11 mouse cellular contexts compared by ENCODE assay signal in genomic region chr2:12716124-12717012, GRCm38 (mm10).
A peak's percentile ranks its signal among the peaks of the same experiment; 100 is the strongest.
DNase-seq lines count a peak whose midpoint lies in the region; ATAC-seq lines count a peak whose summit lies in the region.
"Had no signal": no experiment of that assay in that cellular context is flagged by ENCODE, and none has a peak within 500 bp of the region (broad histone marks: within the 10 kb centered on the region; RNA-seq: fewer than 3 reads in every experiment).

No protein-coding gene starts in this region.

- WGBS in limb, embryonic 12.5 days: 51% methylated on average over 3 of the region's 3 CpGs
- 70% methylated on average over 3 of the region's 3 CpGs for WGBS in limb, embryonic 10.5 days
- WGBS in embryonic facial prominence, embryonic 15.5 days: 36% methylated on average over 3 of the region's 3 CpGs
- 17% methylated on average over 3 of the region's 3 CpGs for WGBS in neural tube, embryonic 14.5 days

- H3K4me3 ChIP-seq in limb, embryonic 12.5 days (replicated peaks): no peak overlapping the region
- no peak overlapping the region for H3K4me3 ChIP-seq in limb, embryonic 10.5 days
- H3K4me3 ChIP-seq in embryonic facial prominence, embryonic 15.5 days (replicated peaks): no peak overlapping the region
- H3K4me3 ChIP-seq in neural tube, embryonic 14.5 days (ENCODE audit: low read depth, low read length): no peak overlapping the region
- H3K4me3 ChIP-seq: heart, embryonic 15.5 days had no signal

- H3K4me1 ChIP-seq in limb, embryonic 12.5 days (replicated peaks): no peaks in the 10 kb centered on the region
- no peaks in the 10 kb centered on the region for H3K4me1 ChIP-seq in limb, embryonic 10.5 days
- H3K4me1 ChIP-seq in embryonic facial prominence, embryonic 15.5 days: 0 out of 2 replicates have a peak, but pooled peaks cover 3% of the 10 kb centered on the region
- H3K4me1 ChIP-seq in neural tube, embryonic 14.5 days (ENCODE audit: control insufficient read depth, insufficient read depth, low read length): no peaks in the 10 kb centered on the region
- H3K4me1 ChIP-seq: heart, embryonic 15.5 days had no signal

- no peak overlapping the region for H3K9ac ChIP-seq in limb, embryonic 12.5 days (replicated peaks)
- no peak overlapping the region for H3K9ac ChIP-seq in embryonic facial prominence, embryonic 15.5 days
- no peak overlapping the region for H3K9ac ChIP-seq in neural tube, embryonic 14.5 days (replicated peaks; ENCODE audit: low read depth, low read length)
- H3K9ac ChIP-seq: heart, embryonic 15.5 days had no signal

- DNase-seq in limb, embryonic 10.5 days (ENCODE audit: low spot score): no peak
- DNase-seq in ZHBTc4 (ENCODE audit: low read depth, low spot score): peak; percentile 26
- DNase-seq in heart, adult 11 months: no peak
- no peak for DNase-seq in adrenal gland, postnatal 14 days
- DNase-seq: cerebellum, adult 8-10 months; kidney, adult 9 months; thymus, adult 2 months had no signal

- no peak for ATAC-seq in limb, embryonic 12.5 days (ENCODE audit: insufficient number of reproducible peaks, insufficient read depth, low FRiP score, low TSS enrichment, low read depth)
- no peak for ATAC-seq in embryonic facial prominence, embryonic 15.5 days (ENCODE audit: insufficient number of reproducible peaks, low FRiP score, low TSS enrichment, low read depth)
- peak; percentile 75 for ATAC-seq in neural tube, embryonic 14.5 days (ENCODE audit: low read depth)

- no peaks in the 10 kb centered on the region for H3K36me3 ChIP-seq in limb, embryonic 12.5 days
- H3K36me3 ChIP-seq in limb, embryonic 10.5 days: no peaks in the 10 kb centered on the region
- H3K36me3 ChIP-seq in embryonic facial prominence, embryonic 15.5 days: no peaks in the 10 kb centered on the region
- no peaks in the 10 kb centered on the region for H3K36me3 ChIP-seq in neural tube, embryonic 14.5 days (ENCODE audit: control insufficient read depth, insufficient read depth, low read length)
- H3K36me3 ChIP-seq: heart, embryonic 15.5 days had no signal

- 0 out of 2 replicates have a peak overlapping the region, but pooled peaks have one; percentile 29 for H3K27ac ChIP-seq in limb, embryonic 12.5 days
- H3K27ac ChIP-seq in limb, embryonic 10.5 days: no peak overlapping the region
- 0 out of 2 replicates have a peak overlapping the region, but pooled peaks have one; percentile 3 for H3K27ac ChIP-seq in embryonic facial prominence, embryonic 15.5 days (replicated peaks)
- no peak overlapping the region for H3K27ac ChIP-seq in neural tube, embryonic 14.5 days (ENCODE audit: low read depth, low read length)
- H3K27ac ChIP-seq: heart, embryonic 15.5 days had no signal

- H3K4me2 ChIP-seq in limb, embryonic 12.5 days: no peak overlapping the region
- no peak overlapping the region for H3K4me2 ChIP-seq in embryonic facial prominence, embryonic 15.5 days (replicated peaks)
- no peak overlapping the region for H3K4me2 ChIP-seq in neural tube, embryonic 14.5 days (ENCODE audit: low read depth, low read length)
- H3K4me2 ChIP-seq: heart, embryonic 15.5 days had no signal

- H3K9me3 ChIP-seq in limb, embryonic 12.5 days: no peaks in the 10 kb centered on the region
- H3K9me3 ChIP-seq in limb, embryonic 10.5 days (replicated peaks): no peaks in the 10 kb centered on the region
- no peaks in the 10 kb centered on the region for H3K9me3 ChIP-seq in embryonic facial prominence, embryonic 15.5 days (replicated peaks)
- H3K9me3 ChIP-seq in neural tube, embryonic 14.5 days (ENCODE audit: control insufficient read depth, low read length): no peaks in the 10 kb centered on the region
- H3K9me3 ChIP-seq: heart, embryonic 15.5 days had no signal

- no peaks in the 10 kb centered on the region for H3K27me3 ChIP-seq in limb, embryonic 12.5 days
- H3K27me3 ChIP-seq in limb, embryonic 10.5 days (ENCODE audit: low read depth, poor library complexity, severe bottlenecking): no peaks in the 10 kb centered on the region
- H3K27me3 ChIP-seq in embryonic facial prominence, embryonic 15.5 days: no peaks in the 10 kb centered on the region
- no peaks in the 10 kb centered on the region for H3K27me3 ChIP-seq in neural tube, embryonic 14.5 days (ENCODE audit: control insufficient read depth, insufficient read depth, low read length)
- H3K27me3 ChIP-seq: heart, embryonic 15.5 days had no signal

Comparison
In these comparisons a context has a peak if more than half of its experiments do, and no peak if none do; other contexts are left out.
1. H3K27ac ChIP-seq: peak in limb, embryonic 12.5 days (single experiment) and embryonic facial prominence, embryonic 15.5 days (single experiment); none in limb, embryonic 10.5 days (single experiment) and neural tube, embryonic 14.5 days (single experiment).